Mouse (Mus musculus): ENCODE measurements around the gene Sertad2. TPM values are rescaled to one million over a fixed set of nuclear protein-coding genes. Genes with fewer than 3 reads are reported as not detected.

The Sertad2 gene
- polyA plus RNA-seq, 1 experiment from 2014 or later: 50.9 TPM

GRCm38 (mm10) chr11:20582758-20583157, 39.7 kb downstream of the Sertad2 start:
- Histone ChIP-seq H3K9ac (no peak overlapping the region), H3K9me3 (no peaks in the 10 kb centered on the region), H3K27me3 (no peaks in the 10 kb centered on the region), H3K36me3 (no peaks in the 10 kb centered on the region), H3K4me3 (no peak overlapping the region), H3K4me1 (peaks cover 6% of the 10 kb centered on the region; the same call in 1 of the 2 replicates), H3K27ac (no peak overlapping the region), H3K4me2 (replicated peaks) (no peak overlapping the region)
- WGBS: 95% methylated on average over 2 of the region's 2 CpGs
- no peak for ATAC-seq (ENCODE audit: low FRiP score, low read depth)

GRCm38 (mm10) chr11:20585297-20585696, 42.2 kb downstream of the Sertad2 start:
- H3K9me3 ChIP-seq: no peaks in the 10 kb centered on the region
- ATAC-seq (ENCODE audit: low FRiP score, low read depth): no peak
- 77% methylated on average over 1 of the region's 1 CpGs for WGBS

GRCm38 (mm10) chr11:20586180-20586579, 43.1 kb downstream of the Sertad2 start:
- Histone ChIP-seq H3K9ac (no peak overlapping the region), H3K9me3 (no peaks in the 10 kb centered on the region), H3K4me2 (replicated peaks) (no peak overlapping the region), H3K4me3 (no peak overlapping the region), H3K27me3 (no peaks in the 10 kb centered on the region), H3K27ac (no peak overlapping the region), H3K4me1 (peaks cover 10% of the 10 kb centered on the region), H3K36me3 (no peaks in the 10 kb centered on the region)
- no peak for ATAC-seq (ENCODE audit: low FRiP score, low read depth)

More at GRCm38 (mm10) chr11:20585297-20585696, 42.2 kb downstream of the Sertad2 start:
- Histone ChIP-seq H3K36me3 (no peaks in the 10 kb centered on the region), H3K4me1 (peaks cover 13% of the 10 kb centered on the region), H3K9ac (no peak overlapping the region), H3K4me3 (no peak overlapping the region), H3K27ac (no peak overlapping the region), H3K4me2 (replicated peaks) (no peak overlapping the region), H3K27me3 (no peaks in the 10 kb centered on the region)

GRCm38 (mm10) chr11:20589393-20589792, 46.3 kb downstream of the Sertad2 start:
- H3K27ac ChIP-seq: peak overlapping the region; percentile 39; the same call in 1 of the 2 replicates
- no peak overlapping the region for H3K4me2 ChIP-seq (replicated peaks)
- H3K9me3 ChIP-seq: no peaks in the 10 kb centered on the region
- WGBS: 16% methylated on average over 2 of the region's 2 CpGs
- H3K4me1 ChIP-seq: peaks cover 14% of the 10 kb centered on the region
- no peak overlapping the region for H3K4me3 ChIP-seq
- no peak overlapping the region for H3K9ac ChIP-seq
- H3K27me3 ChIP-seq: no peaks in the 10 kb centered on the region
- 0 out of 2 replicates have a peak, but pooled peaks have one; percentile 48 for ATAC-seq (ENCODE audit: low FRiP score, low read depth)
- no peaks in the 10 kb centered on the region for H3K36me3 ChIP-seq

GRCm38 (mm10) chr11:20592010-20592409, 49.0 kb downstream of the Sertad2 start:
- Histone ChIP-seq H3K36me3 (no peaks in the 10 kb centered on the region), H3K27ac (no peak overlapping the region), H3K9me3 (no peaks in the 10 kb centered on the region), H3K4me3 (no peak overlapping the region), H3K4me2 (replicated peaks) (no peak overlapping the region), H3K9ac (no peak overlapping the region), H3K27me3 (no peaks in the 10 kb centered on the region), H3K4me1 (peaks cover 20% of the 10 kb centered on the region)
- 75% methylated on average over 3 of the region's 3 CpGs for WGBS
- ATAC-seq (ENCODE audit: low FRiP score, low read depth): no peak

- H3K4me2 ChIP-seq (replicated peaks): 0 out of 2 replicates have a peak overlapping the region, but pooled peaks have one; percentile 9
- H3K27me3 ChIP-seq: no peaks in the 10 kb centered on the region
- no peaks in the 10 kb centered on the region for H3K9me3 ChIP-seq
- ATAC-seq (ENCODE audit: low FRiP score, low read depth): no peak
- peaks cover 11% of the 10 kb centered on the region for H3K4me1 ChIP-seq
- peak overlapping the region; percentile 49 for H3K27ac ChIP-seq
- no peaks in the 10 kb centered on the region for H3K36me3 ChIP-seq
- WGBS: 68% methylated on average over 22 of the region's 22 CpGs
- no peak overlapping the region for H3K4me3 ChIP-seq
- no peak overlapping the region for H3K9ac ChIP-seq
These were observed 51.5 kb downstream of the Sertad2 start for GRCm38 (mm10) chr11:20594229-20595201.

GRCm38 (mm10) chr11:20603066-20603812, 60.2 kb downstream of the Sertad2 start:
- peak overlapping the region; percentile 44; the same call in 1 of the 2 replicates for H3K27ac ChIP-seq
- H3K27me3 ChIP-seq: no peaks in the 10 kb centered on the region
- H3K9me3 ChIP-seq: no peaks in the 10 kb centered on the region
- peak overlapping the region; percentile 20 for H3K4me3 ChIP-seq
- peaks cover 19% of the 10 kb centered on the region for H3K4me1 ChIP-seq
- no peak overlapping the region for H3K9ac ChIP-seq
- H3K4me2 ChIP-seq (replicated peaks): peak overlapping the region; percentile 55
- WGBS: 26% methylated on average over 24 of the region's 24 CpGs
- peak; percentile 76; the same call in 1 of the 2 replicates for ATAC-seq (ENCODE audit: low FRiP score, low read depth)
- H3K36me3 ChIP-seq: no peaks in the 10 kb centered on the region

DNA sequence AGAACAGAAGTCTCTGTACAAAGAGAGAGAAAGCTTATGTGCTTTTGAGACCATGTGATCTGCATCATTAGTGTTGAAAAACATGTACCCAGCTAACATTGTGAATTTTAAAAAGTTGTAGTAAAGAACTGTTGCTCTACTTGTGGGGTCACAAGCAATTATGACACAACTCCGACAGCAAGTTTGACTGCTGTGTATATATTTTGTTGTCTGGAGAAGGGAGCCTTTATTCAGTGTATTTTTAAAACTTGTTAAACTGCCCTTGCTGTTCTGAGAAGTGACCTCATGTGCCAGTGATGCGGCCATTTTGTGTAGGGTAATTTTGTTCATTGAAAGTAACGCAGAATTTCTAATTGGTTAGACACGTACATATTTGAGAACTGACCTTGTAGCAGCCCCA, 61.1 kb downstream of the Sertad2 start:
- Histone ChIP-seq H3K4me3 (no peak overlapping the region), H3K4me2 (replicated peaks) (no peak overlapping the region), H3K9me3 (no peaks in the 10 kb centered on the region), H3K9ac (no peak overlapping the region), H3K4me1 (peaks cover 19% of the 10 kb centered on the region), H3K27me3 (no peaks in the 10 kb centered on the region), H3K27ac (no peak overlapping the region), H3K36me3 (no peaks in the 10 kb centered on the region)
- no peak for ATAC-seq (ENCODE audit: low FRiP score, low read depth)
- 78% methylated on average over 4 of the region's 4 CpGs for WGBS

GRCm38 (mm10) chr11:20605613-20606012, 62.6 kb downstream of the Sertad2 start:
- H3K9ac ChIP-seq: no peak overlapping the region
- peaks cover 19% of the 10 kb centered on the region for H3K4me1 ChIP-seq
- H3K36me3 ChIP-seq: no peaks in the 10 kb centered on the region
- no peak overlapping the region for H3K4me3 ChIP-seq
- H3K27ac ChIP-seq: peak overlapping the region; percentile 33; the same call in 1 of the 2 replicates
- no peak overlapping the region for H3K4me2 ChIP-seq (replicated peaks)
- H3K9me3 ChIP-seq: no peaks in the 10 kb centered on the region
- no peaks in the 10 kb centered on the region for H3K27me3 ChIP-seq
- ATAC-seq (ENCODE audit: low FRiP score, low read depth): peak; percentile 31; the same call in 1 of the 2 replicates
- 61% methylated on average over 7 of the region's 7 CpGs for WGBS

- H3K9ac ChIP-seq: no peak overlapping the region
These were observed 65.4 kb downstream of the Sertad2 start for GRCm38 (mm10) chr11:20608442-20608841.

GRCm38 (mm10) chr11:20613223-20613622, 70.2 kb downstream of the Sertad2 start:
- ATAC-seq (ENCODE audit: low FRiP score, low read depth): no peak
- no peaks in the 10 kb centered on the region for H3K27me3 ChIP-seq
- no peak overlapping the region for H3K9ac ChIP-seq
- H3K27ac ChIP-seq: no peak overlapping the region
- peaks cover 6% of the 10 kb centered on the region for H3K4me1 ChIP-seq
- H3K4me2 ChIP-seq (replicated peaks): no peak overlapping the region
- H3K9me3 ChIP-seq: no peaks in the 10 kb centered on the region
- H3K36me3 ChIP-seq: no peaks in the 10 kb centered on the region
- 61% methylated on average over 4 of the region's 4 CpGs for WGBS
- H3K4me3 ChIP-seq: no peak overlapping the region

More at GRCm38 (mm10) chr11:20608442-20608841, 65.4 kb downstream of the Sertad2 start:
- Histone ChIP-seq H3K9me3 (no peaks in the 10 kb centered on the region), H3K4me1 (peaks cover 13% of the 10 kb centered on the region), H3K4me2 (replicated peaks) (no peak overlapping the region), H3K4me3 (no peak overlapping the region), H3K27me3 (no peaks in the 10 kb centered on the region), H3K27ac (no peak overlapping the region), H3K36me3 (no peaks in the 10 kb centered on the region)
- WGBS: 89% methylated on average over 11 of the region's 11 CpGs
- no peak for ATAC-seq (ENCODE audit: low FRiP score, low read depth)

- ATAC-seq (ENCODE audit: low FRiP score, low read depth): no peak
- no peak overlapping the region for H3K4me2 ChIP-seq (replicated peaks)
- H3K27me3 ChIP-seq: no peaks in the 10 kb centered on the region
- H3K27ac ChIP-seq: peak overlapping the region; percentile 22; the same call in 1 of the 2 replicates
- H3K4me3 ChIP-seq: no peak overlapping the region
- H3K4me1 ChIP-seq: peaks cover 6% of the 10 kb centered on the region
- 68% methylated on average over 3 of the region's 3 CpGs for WGBS
- no peak overlapping the region for H3K9ac ChIP-seq
- no peaks in the 10 kb centered on the region for H3K9me3 ChIP-seq
- H3K36me3 ChIP-seq: no peaks in the 10 kb centered on the region
These were observed 73.0 kb downstream of the Sertad2 start for GRCm38 (mm10) chr11:20616103-20616502.
